Mouse (Mus musculus) spleen, postnatal 36 days (tissue): ENCODE data around the gene B430306N03Rik.

ENCODE experiments used
- DNase-seq, 2 experiments: peaks; one replicate each; pipeline ENCODE4 v3.0.0; 2022; ENCODE audit warnings: low spot score in 2 of 2, mixed read lengths in 1 of 2

B430306N03Rik gene

GRCm38 (mm10) chr17:48315905-48316579, at the start of gene B430306N03Rik:
Gene B430306N03Rik, plus strand, starts transcription at chr17:48316141.
- peak; percentile 62 to 71 for DNase-seq

GRCm38 (mm10) chr17:48266610-48267304, 49.2 kb upstream of the B430306N03Rik start:
- DNase-seq: no peak

- peak; percentile 24 to 49 for DNase-seq
Observed at GRCm38 (mm10) chr17:48267591-48267990, 48.4 kb upstream of the B430306N03Rik start.

GRCm38 (mm10) chr17:48268276-48268675, 47.7 kb upstream of the B430306N03Rik start:
- DNase-seq: no peak

GRCm38 (mm10) chr17:48269833-48270232, 46.1 kb upstream of the B430306N03Rik start:
- DNase-seq: no peak

DNA sequence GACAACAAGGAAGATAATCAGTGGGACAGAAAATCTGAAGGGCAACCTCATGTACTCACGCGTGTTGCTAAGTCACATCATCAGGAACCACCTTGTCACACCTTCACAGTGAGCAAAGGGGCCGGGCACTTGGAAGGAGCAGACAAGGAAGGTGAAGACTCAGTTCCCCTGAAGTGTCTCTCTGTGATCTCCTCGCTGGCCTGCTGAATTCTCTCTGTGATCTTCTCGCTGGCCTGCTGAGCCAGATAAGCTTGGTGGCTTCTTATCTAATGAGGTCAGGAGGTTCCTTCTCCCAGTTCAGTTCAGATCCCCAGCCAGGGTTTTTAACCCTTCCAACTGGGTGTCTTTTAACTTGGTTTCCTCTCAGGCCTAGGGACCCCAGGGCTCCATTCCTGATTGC, 43.8 kb upstream of the B430306N03Rik start:
- peak; percentile 60 to 79 for DNase-seq

DNA sequence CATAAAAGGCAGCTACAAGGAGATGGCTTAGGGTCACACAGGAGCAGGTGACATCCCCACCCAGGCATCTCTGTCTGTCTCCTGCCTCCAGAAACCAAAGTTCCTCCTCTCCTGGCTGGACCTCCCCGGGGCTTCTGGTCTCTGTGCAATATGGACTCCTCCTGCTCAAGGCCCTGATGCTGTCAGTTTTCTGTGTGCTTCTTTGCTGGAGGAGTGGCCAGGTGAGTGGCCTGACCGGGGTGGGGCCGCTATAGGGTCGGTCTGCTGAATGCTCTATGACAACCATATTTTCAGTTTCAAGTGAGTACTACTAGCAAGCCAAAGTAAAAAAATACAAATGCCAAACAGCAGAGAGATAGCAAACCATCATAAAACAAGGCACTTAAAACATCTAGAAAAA, 43.3 kb upstream of the B430306N03Rik start:
- no peak for DNase-seq

GRCm38 (mm10) chr17:48274098-48274497, 41.8 kb upstream of the B430306N03Rik start:
- DNase-seq: no peak

- DNase-seq: peak; percentile 76 to 81
Observed at GRCm38 (mm10) chr17:48274885-48275284, 41.1 kb upstream of the B430306N03Rik start.

DNA sequence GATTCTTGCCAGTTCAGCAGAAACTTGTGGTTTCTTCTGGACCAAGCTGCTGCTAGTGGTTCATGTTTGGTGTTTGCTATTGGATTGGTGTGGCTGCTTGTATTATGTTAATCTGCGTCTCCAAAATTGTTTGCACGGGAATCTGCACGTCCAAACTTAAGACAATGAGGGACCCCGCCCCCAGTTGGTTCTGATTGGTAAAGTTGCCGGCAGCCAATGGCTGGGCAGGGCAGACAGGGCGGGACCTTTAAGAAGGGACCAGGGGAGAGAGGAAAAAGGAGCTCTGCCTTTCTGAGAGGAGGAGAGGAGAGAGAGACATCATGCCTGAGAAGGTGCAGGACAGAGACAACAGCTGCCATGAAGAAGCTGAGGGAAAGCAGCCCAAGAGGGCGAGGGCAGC, 40.2 kb upstream of the B430306N03Rik start:
- DNase-seq: no peak

DNA sequence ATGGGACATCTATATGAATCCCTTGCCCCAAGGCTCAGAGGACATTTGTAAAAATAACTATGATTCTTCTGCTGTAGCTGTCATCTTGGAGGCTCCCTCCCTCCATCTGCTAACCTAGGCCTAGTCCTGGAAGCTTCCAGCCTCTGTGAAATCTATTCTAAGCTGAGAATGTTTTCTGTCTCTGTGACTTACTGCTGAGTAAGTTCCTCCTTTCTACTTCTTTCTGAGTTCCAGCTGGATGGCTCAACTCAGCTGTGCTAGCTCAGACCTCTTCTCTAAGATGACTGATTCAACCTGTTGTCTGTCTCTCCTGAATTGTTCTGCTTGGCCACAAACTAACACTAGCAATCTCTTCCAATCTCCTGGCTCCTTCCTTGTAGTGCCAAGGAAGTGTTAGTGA, 37.6 kb upstream of the B430306N03Rik start:
- DNase-seq: no peak

DNA sequence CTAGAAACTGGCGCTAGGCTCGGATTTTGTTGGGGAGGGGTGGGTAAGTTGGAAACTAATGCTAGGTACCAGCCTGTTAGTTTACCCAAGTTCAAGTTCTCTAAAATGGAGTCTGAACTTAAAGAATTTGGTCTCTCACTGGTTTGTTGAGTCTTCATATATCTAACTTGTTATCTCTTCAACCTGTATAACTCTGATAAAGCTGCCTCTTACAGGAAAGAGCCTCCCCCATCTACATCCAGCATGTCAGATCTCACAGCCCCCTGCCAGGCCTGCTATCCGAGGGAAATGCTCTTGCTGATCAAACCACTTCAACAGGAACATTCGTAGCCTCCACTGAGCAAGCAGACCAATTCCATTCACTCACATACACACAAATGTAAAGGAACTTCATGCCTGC, 36.9 kb upstream of the B430306N03Rik start:
- DNase-seq: no peak

GRCm38 (mm10) chr17:48280943-48281738, 34.8 kb upstream of the B430306N03Rik start:
- DNase-seq: no peak

DNA sequence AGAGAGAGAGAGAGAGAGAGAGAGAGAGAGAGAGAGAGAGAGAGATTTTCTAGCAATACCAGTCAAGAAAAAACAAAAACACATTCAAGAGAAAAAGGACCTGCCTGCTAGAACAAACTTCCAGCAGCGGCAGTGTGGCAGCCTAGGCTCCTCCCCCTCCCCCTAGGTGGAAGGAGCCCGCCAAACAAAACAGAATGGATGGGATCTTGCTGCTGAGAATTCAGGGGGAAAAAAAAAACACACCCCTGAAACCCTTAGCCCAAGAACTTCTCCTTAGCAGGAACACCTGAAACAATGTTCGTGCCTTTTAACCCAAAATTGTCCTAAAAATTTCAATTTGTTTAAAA, 34.2 kb upstream of the B430306N03Rik start:
- no peak for DNase-seq

GRCm38 (mm10) chr17:48286765-48287164, 29.2 kb upstream of the B430306N03Rik start:
- DNase-seq: no peak

- DNase-seq: peak in 1 of 2 experiments; percentile 38
Observed at GRCm38 (mm10) chr17:48287276-48287675, 28.7 kb upstream of the B430306N03Rik start.

DNA sequence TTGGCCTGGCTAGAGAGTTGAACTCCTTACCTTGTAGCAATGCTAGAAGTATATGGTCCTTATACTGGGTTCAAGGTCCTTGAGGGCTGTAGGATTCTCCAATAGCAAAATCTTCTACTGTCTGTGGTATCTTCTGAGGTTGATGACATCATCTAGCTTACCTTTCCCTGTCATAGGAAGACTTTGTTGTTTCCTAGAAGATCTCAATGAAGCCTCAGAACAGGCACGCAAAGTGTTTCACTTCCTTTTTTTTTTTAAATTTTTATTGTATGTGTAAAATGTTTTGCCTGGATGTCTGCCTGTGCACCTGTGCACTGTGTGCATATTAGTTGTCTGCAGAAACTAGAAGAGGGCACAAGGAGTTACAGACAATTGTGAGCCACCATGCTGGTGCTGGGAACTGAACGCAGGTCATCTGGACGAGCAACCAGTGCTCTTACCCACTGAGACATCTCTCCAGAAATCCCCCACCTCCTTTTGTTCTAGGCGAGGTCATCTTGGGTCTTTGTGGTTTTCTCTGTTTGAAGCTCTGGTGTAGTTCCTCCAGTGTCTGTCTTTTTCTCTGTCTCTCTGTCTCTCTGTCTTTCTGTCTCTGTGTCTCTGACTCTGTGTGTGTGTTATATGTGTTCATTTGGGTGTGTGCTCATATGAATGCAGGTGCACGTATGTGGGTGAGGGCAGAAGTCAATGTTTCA, 22.3 kb upstream of the B430306N03Rik start:
- DNase-seq: peak; percentile 36

GRCm38 (mm10) chr17:48299203-48299602, 16.7 kb upstream of the B430306N03Rik start, which contains the start of gene Treml2:
Gene Treml2, plus strand, starts transcription at chr17:48299498.
- peak; percentile 49 to 57 for DNase-seq

- DNase-seq: peak; percentile 77
Observed at GRCm38 (mm10) chr17:48299756-48300155, 16.2 kb upstream of the B430306N03Rik start.

DNA sequence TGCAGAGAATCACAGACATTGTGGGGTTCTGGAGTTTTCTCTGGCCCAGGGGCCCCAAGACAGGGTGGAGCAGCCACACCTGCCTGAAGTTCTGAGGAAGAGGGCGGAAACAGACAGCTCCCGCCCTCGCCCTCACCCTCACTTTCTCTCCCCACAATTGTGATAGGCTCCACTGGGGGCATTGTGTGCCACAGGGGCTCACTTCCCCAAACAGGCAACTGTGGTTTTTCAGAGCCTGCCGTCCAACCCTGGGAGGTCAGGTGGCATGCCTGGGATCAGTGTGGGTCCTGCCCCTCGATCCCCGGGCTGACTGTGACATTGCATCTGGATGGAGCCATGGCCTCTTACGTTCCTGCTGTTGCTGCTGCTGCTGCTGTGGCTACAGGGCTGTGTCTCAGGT, 15.7 kb upstream of the B430306N03Rik start:
- DNase-seq: peak; percentile 88 to 89

DNA sequence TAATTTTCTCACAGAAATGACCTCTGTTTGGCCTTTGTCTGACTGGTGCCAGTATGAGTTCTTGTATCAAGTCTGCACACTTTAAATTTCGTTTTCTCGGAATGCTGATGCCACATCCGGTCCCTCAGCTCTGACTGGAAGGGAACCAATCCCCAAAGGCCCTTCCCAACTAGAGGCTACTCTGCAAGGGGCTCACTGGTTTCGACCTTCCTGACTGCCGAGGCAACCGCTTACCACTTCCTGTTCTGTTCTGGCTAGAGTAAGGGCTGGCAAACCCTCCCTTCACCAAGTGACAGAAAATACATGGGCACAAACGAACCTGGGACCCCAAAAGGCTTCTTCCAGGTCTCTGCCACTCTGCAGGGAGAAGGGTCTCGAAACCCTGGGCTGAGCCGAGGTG, 15.1 kb upstream of the B430306N03Rik start:
- peak; percentile 78 to 80 for DNase-seq

DNA sequence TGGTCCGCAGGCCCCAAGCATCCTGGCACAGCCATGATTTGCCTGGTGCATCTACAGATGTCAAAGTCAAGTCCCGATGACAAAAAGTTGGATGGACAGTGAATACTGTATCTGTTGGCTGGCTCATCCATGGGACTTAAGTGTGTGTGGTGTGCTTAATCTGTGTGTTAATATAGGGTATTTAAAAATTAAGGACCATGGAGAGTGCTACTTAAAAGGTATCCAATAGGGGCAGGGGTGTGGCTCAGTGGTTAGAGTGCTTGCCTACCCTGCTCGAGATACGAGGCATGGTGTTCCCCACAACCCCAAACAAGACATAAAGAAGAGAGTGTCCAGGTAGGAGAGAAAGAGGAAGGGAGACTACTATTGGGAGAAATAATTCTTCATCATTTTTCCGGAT, 14.1 kb upstream of the B430306N03Rik start:
- no peak for DNase-seq
